Mouse (Mus musculus) kidney, adult 2 months (tissue): ENCODE measurements at regions not wholly inside any gene's neighbourhood (a gene's known extent, or its start where the extent isn't known, plus 50 kb on each side); places are given as distances from the start of the nearest gene placed in this dataset.

Source experiments
- DNase-seq: peaks from one replicate; pipeline ENCODE4 v3.0.0; 2021
- H3K27ac ChIP-seq: fragments of 200-500 bp; 2 replicates; pipeline ENCODE4 v1.5.1; 2012; ENCODE audit warnings: low read depth, low read length, control low read depth, inconsistent platforms; ENCODE audit not compliant: insufficient read depth
- H3K27me3 ChIP-seq: fragments of 200-500 bp; replicated peaks from 2 replicates; pipeline ENCODE4 v1.6.1; 2012; ENCODE audit warnings: mild to moderate bottlenecking, moderate library complexity, low read length, inconsistent platforms; ENCODE audit not compliant: control insufficient read depth, insufficient read depth
- H3K36me3 ChIP-seq: fragments of 200-500 bp; 2 replicates; pipeline ENCODE4 v1.6.1; 2012; ENCODE audit warnings: mild to moderate bottlenecking, moderate library complexity, low read length, inconsistent platforms; ENCODE audit not compliant: control insufficient read depth, insufficient read depth
- H3K4me1 ChIP-seq: fragments of 200-500 bp; 2 replicates; pipeline ENCODE4 v1.6.1; 2011; ENCODE audit warnings: low read length; ENCODE audit not compliant: control insufficient read depth, insufficient read depth
- H3K4me3 ChIP-seq: fragments of 200-500 bp; 2 replicates; pipeline ENCODE4 v1.5.1; 2011; ENCODE audit warnings: mild to moderate bottlenecking, low read depth, low read length, control low read depth; ENCODE audit not compliant: insufficient read depth
- CTCF ChIP-seq: fragments of 200-500 bp; conservative IDR thresholded peaks from 2 replicates; pipeline ENCODE4 v1.5.1; 2011; ENCODE audit warnings: low read depth, mild to moderate bottlenecking, control low read depth, low read length, moderate library complexity, mixed read lengths; ENCODE audit not compliant: insufficient read depth, insufficient read length
- POLR2A ChIP-seq: fragments of 200-500 bp; IDR thresholded peaks from one replicate; pipeline ENCODE4 v1.6.1; 2011; ENCODE audit warnings: low read depth, low read length, control low read depth
- WGBS: fragments of 180-500 bp; shearing (Covaris S2); methylation state at CpG from one replicate; pipeline ENCODE4 v1.1.7; 2018; 5-methylcytosine and 5-hydroxymethylcytosine counted together

DNA sequence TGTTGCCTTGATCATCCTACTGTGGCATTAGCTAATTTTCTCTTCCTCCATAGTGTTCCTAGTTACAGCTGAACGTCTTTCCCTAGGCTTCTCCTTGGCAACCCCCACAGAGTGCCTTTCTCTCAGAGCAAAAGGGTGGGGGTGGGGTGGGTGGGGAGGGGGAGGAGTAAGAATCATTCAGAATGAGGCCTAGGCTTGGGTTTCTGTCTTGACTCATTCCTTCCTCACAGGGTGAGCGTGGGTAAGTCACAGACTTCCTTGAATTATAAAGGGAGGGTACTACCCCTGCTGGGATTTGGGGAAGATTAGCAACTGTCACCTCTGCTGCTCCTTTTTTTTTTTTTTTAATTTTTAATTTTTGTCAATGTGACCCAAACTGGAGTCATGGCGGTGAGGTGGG, 114.5 kb downstream of the Dhx35 start:
- 65% methylated on average over 3 of the region's 3 CpGs for WGBS
- Histone ChIP-seq H3K27ac (no peak overlapping the region), H3K4me1 (no peaks in the 10 kb centered on the region), H3K4me3 (no peak overlapping the region), H3K27me3 (no peaks in the 10 kb centered on the region), H3K36me3 (no peaks in the 10 kb centered on the region)
- no peak for TF ChIP-seq CTCF
- no peak for TF ChIP-seq POLR2A
- no peak for DNase-seq

DNA sequence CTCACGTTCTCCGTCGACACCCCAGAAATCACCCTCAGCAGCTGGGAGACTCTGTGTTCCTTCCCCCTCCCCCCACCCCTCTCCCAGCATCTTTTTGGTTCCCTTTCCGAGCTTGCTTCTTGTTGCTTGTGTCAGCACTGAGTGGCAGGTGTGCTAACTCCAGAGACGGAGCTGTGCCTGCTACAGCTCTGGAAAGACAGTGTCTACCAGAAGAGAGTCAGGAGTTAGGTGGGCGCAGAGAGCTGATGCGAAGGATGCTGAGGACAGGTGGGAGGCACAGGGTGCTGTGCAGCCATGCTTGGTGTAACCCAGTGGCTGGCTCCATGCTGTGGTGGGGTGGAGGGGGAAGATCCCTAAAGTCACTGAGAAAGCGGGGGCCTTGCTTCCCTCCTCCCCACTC, 115.7 kb downstream of the Dhx35 start:
- TF ChIP-seq POLR2A (no peak), CTCF (no peak)
- WGBS: 52% methylated on average over 8 of the region's 8 CpGs
- DNase-seq: no peak

DNA sequence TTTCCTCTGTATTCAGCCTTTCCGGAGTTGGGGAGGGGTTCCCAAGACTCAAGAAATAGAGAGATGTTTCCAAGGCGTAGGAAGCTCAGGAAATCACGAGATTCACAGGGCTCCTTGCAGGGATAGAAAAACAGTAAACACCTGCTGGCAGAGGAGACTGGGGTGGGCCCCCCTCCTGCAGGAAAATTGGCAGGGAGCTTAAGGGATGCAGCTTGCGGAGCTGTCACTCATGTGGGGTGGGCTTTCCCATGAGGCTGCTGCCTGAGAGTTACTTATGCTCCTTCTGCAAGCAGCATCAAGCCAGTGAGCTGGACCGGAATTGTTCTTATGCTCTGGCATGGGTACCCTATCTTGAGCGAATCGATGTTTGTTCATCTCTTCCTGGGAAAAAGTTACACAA, 116.6 kb downstream of the Dhx35 start:
- no peaks in the 10 kb centered on the region for H3K27me3 ChIP-seq
- H3K4me1 ChIP-seq: no peaks in the 10 kb centered on the region
- no peak overlapping the region for H3K4me3 ChIP-seq
- DNase-seq: no peak
- no peaks in the 10 kb centered on the region for H3K36me3 ChIP-seq
- 54% methylated on average over 7 of the region's 7 CpGs for WGBS
- no peak for TF ChIP-seq POLR2A
- no peak overlapping the region for H3K27ac ChIP-seq

More for the DNA sequence above, 115.7 kb downstream of the Dhx35 start:
- Histone ChIP-seq H3K4me3 (no peak overlapping the region), H3K27me3 (no peaks in the 10 kb centered on the region), H3K4me1 (no peaks in the 10 kb centered on the region), H3K27ac (no peak overlapping the region), H3K36me3 (no peaks in the 10 kb centered on the region)

DNA sequence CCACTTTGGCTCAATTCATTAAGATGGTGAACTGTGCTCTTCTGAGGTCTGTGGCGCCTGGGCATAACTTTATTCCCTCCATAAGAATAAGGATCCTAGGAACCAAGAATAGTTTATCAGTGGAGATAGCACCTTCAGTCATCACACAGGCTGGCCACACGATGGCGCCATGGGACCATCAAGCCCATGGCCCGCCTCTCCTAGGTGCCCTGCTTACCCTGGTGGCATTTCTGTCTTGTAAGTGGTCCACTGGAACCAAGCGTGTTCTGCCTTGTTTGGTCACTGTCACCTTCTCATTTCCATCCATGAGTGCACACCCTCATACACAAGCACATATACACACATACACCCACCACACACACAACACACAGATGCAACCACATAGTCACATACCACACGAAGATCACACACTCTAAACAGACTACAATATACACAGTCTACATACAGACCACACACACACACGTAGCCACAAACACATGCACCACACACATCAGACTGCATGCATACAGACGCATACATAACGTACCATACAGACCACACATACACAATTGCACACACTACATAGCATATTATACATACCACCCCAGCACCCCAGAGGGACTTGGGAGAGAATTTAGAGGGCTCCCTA, 118.1 kb downstream of the Dhx35 start:
- Histone ChIP-seq H3K27ac (no peak overlapping the region), H3K4me1 (no peaks in the 10 kb centered on the region), H3K27me3 (no peaks in the 10 kb centered on the region), H3K36me3 (no peaks in the 10 kb centered on the region), H3K4me3 (no peak overlapping the region)
- TF ChIP-seq POLR2A: no peak
- peak; percentile 76 for TF ChIP-seq CTCF
- DNase-seq: peak; percentile 27
- WGBS: 42% methylated on average over 9 of the region's 9 CpGs

DNA sequence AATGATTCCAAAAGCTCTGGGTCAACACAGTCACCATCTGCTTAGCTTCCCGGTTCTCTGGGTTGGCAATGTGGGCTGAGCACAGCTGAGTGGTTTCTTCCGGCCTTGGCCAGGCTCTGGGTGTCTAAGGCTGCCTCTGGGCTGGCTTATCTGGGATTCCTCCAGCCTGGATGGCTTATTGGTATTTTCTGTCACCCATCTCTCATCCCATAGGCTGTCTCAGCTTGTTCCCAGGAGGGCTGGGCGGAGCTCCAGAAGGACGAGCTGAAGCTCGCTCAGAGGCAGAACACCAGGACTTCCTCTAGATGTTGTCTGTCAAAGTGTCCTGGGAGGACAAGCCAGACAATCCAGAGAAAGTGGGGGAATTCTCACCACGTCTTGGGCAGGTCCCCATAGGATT, 122.8 kb downstream of the Dhx35 start:
- no peaks in the 10 kb centered on the region for H3K36me3 ChIP-seq
- 49% methylated on average over 6 of the region's 6 CpGs for WGBS
- no peaks in the 10 kb centered on the region for H3K4me1 ChIP-seq
- TF ChIP-seq POLR2A (no peak), CTCF (no peak)
- H3K27me3 ChIP-seq: no peaks in the 10 kb centered on the region
- no peak for DNase-seq
- H3K4me3 ChIP-seq: no peak overlapping the region
- H3K27ac ChIP-seq: no peak overlapping the region

DNA sequence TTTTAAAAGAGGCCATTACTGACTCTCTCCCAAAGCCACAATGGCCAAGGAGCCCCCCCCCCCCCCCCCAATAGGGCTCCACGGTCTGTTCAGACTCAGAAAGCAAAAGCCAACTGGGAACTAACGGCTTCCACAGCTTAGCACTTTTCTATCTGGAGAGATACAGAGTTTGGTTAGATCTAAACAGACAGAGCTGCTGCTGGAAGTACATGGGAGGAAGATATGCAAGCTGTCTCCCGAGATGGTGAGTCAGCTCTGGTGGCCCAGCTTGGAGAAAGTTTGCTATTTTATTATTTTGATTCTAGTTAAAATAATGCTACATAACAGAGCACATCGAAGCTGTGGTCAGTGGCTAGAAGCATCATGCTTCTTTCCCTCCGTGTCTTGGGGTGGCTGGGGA, 123.7 kb downstream of the Dhx35 start:
- 80% methylated on average over 5 of the region's 5 CpGs for WGBS
- TF ChIP-seq CTCF (no peak), POLR2A (no peak)
- no peak for DNase-seq
- Histone ChIP-seq H3K27ac (no peak overlapping the region), H3K36me3 (no peaks in the 10 kb centered on the region), H3K4me1 (no peaks in the 10 kb centered on the region), H3K27me3 (no peaks in the 10 kb centered on the region), H3K4me3 (no peak overlapping the region)

DNA sequence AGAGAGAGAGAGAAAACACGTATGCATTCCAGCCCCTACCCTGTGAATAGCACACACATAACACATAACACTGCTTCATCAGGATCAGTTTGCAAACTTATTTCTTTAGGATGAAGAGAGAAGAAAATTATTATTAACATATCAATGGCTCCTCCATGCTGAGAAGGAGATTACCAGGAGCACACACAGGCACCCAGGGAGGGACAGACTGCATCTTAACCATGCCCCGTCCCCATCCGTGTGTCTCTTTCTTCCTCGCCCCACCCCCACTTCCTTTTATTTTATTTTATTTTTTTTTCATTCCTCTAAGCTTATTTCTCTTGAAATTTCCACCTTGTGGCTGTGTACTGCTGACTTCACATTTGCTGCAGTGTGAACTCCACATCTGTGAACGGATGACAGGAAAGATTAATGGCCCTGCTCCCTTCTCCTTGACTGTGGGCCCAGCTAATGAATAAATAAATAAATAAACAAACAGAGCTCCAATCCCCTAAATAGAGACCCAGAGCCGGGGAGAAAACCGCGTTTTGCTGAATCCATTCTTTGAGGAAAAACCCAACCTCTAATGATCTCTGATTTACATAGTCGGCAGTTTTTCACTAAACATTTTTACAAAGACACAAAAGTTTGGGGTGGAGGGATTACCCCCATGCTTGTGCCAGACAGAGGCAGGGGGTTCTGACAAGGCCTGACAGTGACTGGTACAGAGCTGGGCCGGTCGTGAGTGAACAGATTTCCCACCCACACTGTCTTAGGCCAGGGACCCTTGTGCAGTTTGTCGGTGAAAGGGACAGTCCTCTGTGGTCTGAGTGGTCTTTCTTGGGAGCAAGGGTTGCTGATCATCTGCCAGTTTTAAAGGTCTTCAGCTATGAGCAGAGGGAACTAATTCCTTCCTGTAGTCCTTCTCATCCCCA, 127.0 kb downstream of the Dhx35 start:
- H3K4me1 ChIP-seq: no peaks in the 10 kb centered on the region
- no peak for DNase-seq
- H3K36me3 ChIP-seq: no peaks in the 10 kb centered on the region
- no peaks in the 10 kb centered on the region for H3K27me3 ChIP-seq
- H3K27ac ChIP-seq: no peak overlapping the region
- 71% methylated on average over 12 of the region's 12 CpGs for WGBS
- TF ChIP-seq CTCF (no peak), POLR2A (no peak)
- no peak overlapping the region for H3K4me3 ChIP-seq
